Mouse (Mus musculus) testis, adult 10 weeks (tissue): ENCODE measurements around the gene Serpinb3b. TPM values are rescaled to one million over a fixed set of nuclear protein-coding genes. Genes with fewer than 3 reads are reported as not detected.

Experiments
- polyA plus RNA-seq: library from polyadenylated mRNA; stranded (reverse); fragments of 350-450 nt; fragmentation: Illumina TruSeq; extraction: RNeasy Lipid Tissue Mini Kit (QIAGEN cat#74804); gene quantifications from one replicate; pipeline ENCODE4 v1.2.3, GENCODE M21; 2014; ENCODE audit warnings: low read depth, low replicate concordance

The Serpinb3b gene
- not detected for polyA plus RNA-seq

DNA sequence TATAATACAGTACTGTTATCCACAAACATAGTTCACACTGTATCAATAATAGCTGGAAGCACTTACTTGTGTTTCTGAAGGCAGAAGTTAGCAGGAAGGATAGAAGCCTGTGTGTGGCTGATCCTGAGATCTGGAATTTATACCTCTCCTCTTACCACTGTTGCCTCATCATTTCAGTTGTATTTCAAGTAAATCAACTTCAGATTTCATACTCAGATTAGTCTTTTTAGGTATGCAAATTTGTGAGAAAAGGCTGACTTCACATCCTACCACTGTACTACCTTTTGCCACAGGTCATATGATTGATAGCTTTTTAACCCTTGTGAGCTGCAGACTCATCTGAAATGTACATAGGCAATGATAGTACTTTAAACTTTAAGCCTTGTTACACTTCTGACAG, at the start of gene Serpinb3b, which contains the start of gene Serpinb3c:
Gene Serpinb3b (minus strand): TSS at position 101 of the 400 bp plus-strand sequence.
Gene Serpinb3c (minus strand): TSS at position 111 of the 400 bp plus-strand sequence.

Other genes with a start within 250 kb of the Serpinb3b start
- gene Serpinb3a, start 226.1 kb downstream of the Serpinb3b start, polyA plus RNA-seq, result not detected
- not detected for gene Serpinb3d, start 194.9 kb downstream of the Serpinb3b start, polyA plus RNA-seq
- not detected for gene Serpinb3c, start within 50 bp of the Serpinb3b start, polyA plus RNA-seq
- not detected for gene Serpinb11, start 82.8 kb upstream of the Serpinb3b start, polyA plus RNA-seq
- gene Serpinb7, start 121.3 kb upstream of the Serpinb3b start, polyA plus RNA-seq, result 0.25 TPM
- 0.80 TPM for gene Serpinb2, start 233.1 kb upstream of the Serpinb3b start, polyA plus RNA-seq